Mouse (Mus musculus): ENCODE measurements around the gene Tmem164. TPM values are rescaled to one million over a fixed set of nuclear protein-coding genes. Genes with fewer than 3 reads are reported as not detected.

Gene Tmem164
- polyA plus RNA-seq, 1 experiment from 2014 or later = 69.9 TPM

- H3K4me3 ChIP-seq = no peak overlapping the region
- no peaks in the 10 kb centered on the region for H3K9me3 ChIP-seq
- peaks cover 9% of the 10 kb centered on the region; the same call in 1 of the 2 replicates for H3K4me1 ChIP-seq
- H3K4me2 ChIP-seq (replicated peaks) = no peak overlapping the region
- H3K9ac ChIP-seq = no peak overlapping the region
- 59% methylated on average over 13 of the region's 13 CpGs for WGBS
- peaks cover 50% of the 10 kb centered on the region; the same call in 1 of the 2 replicates for H3K27me3 ChIP-seq
- no peak for ATAC-seq (ENCODE audit: low FRiP score, low read depth)
- no peak overlapping the region for H3K27ac ChIP-seq
- no peaks in the 10 kb centered on the region for H3K36me3 ChIP-seq
Measured at GRCm38 (mm10) chrX:142678499-142679474, 2.4 kb upstream of the Tmem164 start.

GRCm38 (mm10) chrX:142679502-142680250, 1.5 kb upstream of the Tmem164 start:
- ATAC-seq (ENCODE audit: low FRiP score, low read depth) = no peak
- peaks cover 16% of the 10 kb centered on the region; the same call in 1 of the 2 replicates for H3K4me1 ChIP-seq
- H3K9me3 ChIP-seq = no peaks in the 10 kb centered on the region
- peaks cover 45% of the 10 kb centered on the region; the same call in 1 of the 2 replicates for H3K27me3 ChIP-seq
- H3K27ac ChIP-seq = peak overlapping the region; percentile 93
- H3K36me3 ChIP-seq = no peaks in the 10 kb centered on the region
- 37% methylated on average over 11 of the region's 11 CpGs for WGBS
- peak overlapping the region; percentile 60 for H3K4me2 ChIP-seq (replicated peaks)
- H3K9ac ChIP-seq = peak overlapping the region; percentile 57; the same call in 1 of the 2 replicates
- peak overlapping the region; percentile 63 for H3K4me3 ChIP-seq

- H3K36me3 ChIP-seq = no peaks in the 10 kb centered on the region
- peak; percentile 62 for ATAC-seq (ENCODE audit: low FRiP score, low read depth)
- H3K4me1 ChIP-seq = peaks cover 22% of the 10 kb centered on the region; the same call in 1 of the 2 replicates
- peak overlapping the region; percentile 60 for H3K4me2 ChIP-seq (replicated peaks)
- H3K9me3 ChIP-seq = no peaks in the 10 kb centered on the region
- H3K4me3 ChIP-seq = peak overlapping the region; percentile 63
- peaks cover 41% of the 10 kb centered on the region; the same call in 1 of the 2 replicates for H3K27me3 ChIP-seq
- 9% methylated on average over 18 of the region's 19 CpGs for WGBS
- H3K27ac ChIP-seq = peak overlapping the region; percentile 93
- H3K9ac ChIP-seq = peak overlapping the region; percentile 57
Measured at GRCm38 (mm10) chrX:142680391-142681055, 683 bp upstream of the Tmem164 start.

GRCm38 (mm10) chrX:142681616-142682141, 473 bp downstream of the Tmem164 start:
- Histone ChIP-seq H3K4me2 (replicated peaks) (peak overlapping the region; percentile 82), H3K9me3 (no peaks in the 10 kb centered on the region), H3K36me3 (no peaks in the 10 kb centered on the region), H3K4me3 (peak overlapping the region; percentile 63), H3K27ac (peak overlapping the region; percentile 93), H3K9ac (peak overlapping the region; percentile 80), H3K27me3 (peaks cover 41% of the 10 kb centered on the region; the same call in 1 of the 2 replicates), H3K4me1 (peaks cover 29% of the 10 kb centered on the region)
- peak; percentile 75 for ATAC-seq (ENCODE audit: low FRiP score, low read depth)
- 13% methylated on average over 17 of the region's 43 CpGs for WGBS

- H3K4me2 ChIP-seq (replicated peaks) = peak overlapping the region; percentile 82
- WGBS = 13% methylated on average over 28 of the region's 28 CpGs
- H3K9me3 ChIP-seq = no peaks in the 10 kb centered on the region
- no peak for ATAC-seq (ENCODE audit: low FRiP score, low read depth)
- peak overlapping the region; percentile 63 for H3K4me3 ChIP-seq
- H3K4me1 ChIP-seq = peaks cover 35% of the 10 kb centered on the region
- H3K27ac ChIP-seq = peak overlapping the region; percentile 93
- H3K27me3 ChIP-seq = peaks cover 41% of the 10 kb centered on the region; the same call in 1 of the 2 replicates
- peak overlapping the region; percentile 80 for H3K9ac ChIP-seq
- H3K36me3 ChIP-seq = no peaks in the 10 kb centered on the region
Measured at GRCm38 (mm10) chrX:142682176-142682820, 1.1 kb downstream of the Tmem164 start.

GRCm38 (mm10) chrX:142682990-142683389, 1.8 kb downstream of the Tmem164 start:
- Histone ChIP-seq H3K9me3 (no peaks in the 10 kb centered on the region), H3K27ac (peak overlapping the region; percentile 93; the same call in 1 of the 2 replicates), H3K4me2 (replicated peaks) (peak overlapping the region; percentile 82), H3K36me3 (no peaks in the 10 kb centered on the region), H3K27me3 (peaks cover 36% of the 10 kb centered on the region; the same call in 1 of the 2 replicates), H3K4me1 (peaks cover 39% of the 10 kb centered on the region), H3K9ac (peak overlapping the region; percentile 80), H3K4me3 (peak overlapping the region; percentile 63)
- no peak for ATAC-seq (ENCODE audit: low FRiP score, low read depth)
- 27% methylated on average over 5 of the region's 5 CpGs for WGBS

DNA sequence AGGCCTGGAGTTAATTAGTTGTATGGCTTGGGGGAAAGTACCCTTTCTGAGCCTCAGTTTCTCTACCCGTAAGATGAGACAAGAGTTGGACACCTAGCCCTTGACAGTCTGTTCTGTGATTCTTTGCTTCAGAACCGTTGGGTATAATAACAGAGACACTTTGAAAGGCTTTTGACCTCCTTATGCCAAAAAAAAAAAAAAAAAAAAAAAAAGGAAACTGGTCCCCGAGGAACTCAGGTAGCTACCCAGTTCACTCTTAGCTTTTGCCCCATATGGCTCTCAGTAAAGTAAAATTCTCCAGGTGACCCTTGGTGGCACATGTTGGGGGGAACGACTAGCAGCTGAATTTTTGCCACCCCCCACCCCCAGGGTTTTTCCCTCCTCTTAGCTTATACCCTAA, 3.5 kb downstream of the Tmem164 start:
- no peak for ATAC-seq (ENCODE audit: low FRiP score, low read depth)
- H3K4me1 ChIP-seq = peaks cover 45% of the 10 kb centered on the region
- peak overlapping the region; percentile 82 for H3K4me2 ChIP-seq (replicated peaks)
- peaks cover 31% of the 10 kb centered on the region; the same call in 1 of the 2 replicates for H3K27me3 ChIP-seq
- 22% methylated on average over 4 of the region's 4 CpGs for whole genome bisulfite sequencing
- no peaks in the 10 kb centered on the region for H3K36me3 ChIP-seq
- H3K27ac ChIP-seq = peak overlapping the region; percentile 83
- H3K4me3 ChIP-seq = peak overlapping the region; percentile 63
- H3K9ac ChIP-seq = peak overlapping the region; percentile 80
- H3K9me3 ChIP-seq = no peaks in the 10 kb centered on the region

- 19% methylated on average over 6 of the region's 6 CpGs for WGBS
- H3K27me3 ChIP-seq = peaks cover 24% of the 10 kb centered on the region; the same call in 1 of the 2 replicates
- ATAC-seq (ENCODE audit: low FRiP score, low read depth) = peak; percentile 6; the same call in 1 of the 2 replicates
- peak overlapping the region; percentile 63 for H3K4me3 ChIP-seq
- no peaks in the 10 kb centered on the region for H3K9me3 ChIP-seq
- H3K4me1 ChIP-seq = peaks cover 45% of the 10 kb centered on the region
- H3K36me3 ChIP-seq = 0 out of 2 replicates have a peak, but pooled peaks cover 3% of the 10 kb centered on the region
- peak overlapping the region; percentile 83 for H3K27ac ChIP-seq
- H3K9ac ChIP-seq = no peak overlapping the region
- peak overlapping the region; percentile 82 for H3K4me2 ChIP-seq (replicated peaks)
Measured at GRCm38 (mm10) chrX:142685676-142686075, 4.5 kb downstream of the Tmem164 start.

DNA sequence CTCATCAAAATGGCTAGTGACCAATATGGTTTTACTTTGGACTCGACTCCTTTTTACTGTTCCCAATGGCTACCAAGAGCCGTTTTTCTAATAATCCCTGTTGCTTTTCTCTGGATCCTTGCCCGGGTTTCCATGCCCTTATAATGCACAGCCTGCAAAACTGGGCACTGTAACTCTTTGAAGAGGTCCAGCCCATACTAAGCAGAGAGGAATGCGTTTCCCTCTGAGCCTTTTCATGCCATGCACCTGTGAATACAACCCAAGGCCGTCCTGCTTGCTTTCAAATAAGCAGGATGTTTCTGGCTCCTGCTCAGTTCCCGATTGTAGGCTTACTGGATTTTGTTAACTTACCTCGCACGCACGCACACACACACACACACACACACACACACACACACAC, 7.3 kb downstream of the Tmem164 start:
- Histone ChIP-seq H3K4me3 (no peak overlapping the region), H3K4me2 (replicated peaks) (peak overlapping the region; percentile 21; the same call in 1 of the 2 replicates), H3K4me1 (peaks cover 39% of the 10 kb centered on the region), H3K27ac (no peak overlapping the region), H3K36me3 (peaks cover 10% of the 10 kb centered on the region), H3K9me3 (no peaks in the 10 kb centered on the region), H3K9ac (no peak overlapping the region), H3K27me3 (no peaks in the 10 kb centered on the region; the same call in 1 of the 2 replicates)
- WGBS = 55% methylated on average over 9 of the region's 9 CpGs
- ATAC-seq (ENCODE audit: low FRiP score, low read depth) = peak; percentile 75

DNA sequence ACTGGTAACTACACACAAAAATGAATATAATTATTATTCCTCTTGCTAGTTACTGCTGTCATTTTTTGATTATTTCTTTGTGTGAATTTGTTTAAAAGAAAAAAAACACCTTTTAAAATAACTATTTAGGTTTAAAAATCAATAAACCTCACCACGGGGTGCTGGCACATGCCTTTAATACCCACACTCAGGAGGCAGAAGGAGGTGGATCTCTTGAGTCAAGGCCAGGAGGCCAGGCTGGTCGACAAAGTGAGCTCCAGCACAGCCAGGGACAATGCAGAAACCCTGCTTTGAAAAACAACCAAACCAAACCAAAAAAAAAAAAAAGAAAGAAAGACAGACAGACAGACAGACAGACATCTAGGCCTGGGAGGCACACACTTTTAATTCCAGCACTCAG, 12.1 kb downstream of the Tmem164 start:
- 48% methylated on average over 2 of the region's 2 CpGs for WGBS
- H3K4me2 ChIP-seq (replicated peaks) = no peak overlapping the region
- peaks cover 10% of the 10 kb centered on the region; the same call in 1 of the 2 replicates for H3K27me3 ChIP-seq
- H3K9ac ChIP-seq = no peak overlapping the region
- no peak overlapping the region for H3K4me3 ChIP-seq
- no peak overlapping the region for H3K27ac ChIP-seq
- peaks cover 15% of the 10 kb centered on the region for H3K36me3 ChIP-seq
- H3K4me1 ChIP-seq = peaks cover 6% of the 10 kb centered on the region
- no peaks in the 10 kb centered on the region for H3K9me3 ChIP-seq
- no peak for ATAC-seq (ENCODE audit: low FRiP score, low read depth)

Data from limb, embryonic 13.5 days (tissue).